Mouse (Mus musculus) layer of hippocampus, postnatal 25 days (tissue): ENCODE measurements around the gene Ep300. TPM values are rescaled to one million over a fixed set of nuclear protein-coding genes. Genes with fewer than 3 reads are reported as not detected.
A peak's percentile ranks its signal among the peaks of the same experiment; 100 is the strongest.
"Not testable (repeated sequence)": the region's sequence is repeated elsewhere in the genome, so short reads cannot be mapped to it uniquely, and the experiment has no call there.

Experiments used
- DNase-seq, 2 experiments: peaks; one replicate each; pipeline ENCODE4 v3.0.0; 2022; ENCODE audit warnings: mixed read lengths in 2 of 2, low spot score in 1 of 2; ENCODE audit errors: extremely low spot score in 1 of 2
- total RNA-seq, 2 experiments: library from RNA; stranded (reverse); gene quantifications; 2 replicates each; pipeline ENCODE4 v1.2.3; 2021

The Ep300 gene
- total RNA-seq, 2 experiments from 2014 or later: 69.2 to 72.8 TPM

- DNase-seq: no peak
Measured at GRCm38 (mm10) chr15:81587686-81588085, 2.5 kb downstream of the Ep300 start.

DNA sequence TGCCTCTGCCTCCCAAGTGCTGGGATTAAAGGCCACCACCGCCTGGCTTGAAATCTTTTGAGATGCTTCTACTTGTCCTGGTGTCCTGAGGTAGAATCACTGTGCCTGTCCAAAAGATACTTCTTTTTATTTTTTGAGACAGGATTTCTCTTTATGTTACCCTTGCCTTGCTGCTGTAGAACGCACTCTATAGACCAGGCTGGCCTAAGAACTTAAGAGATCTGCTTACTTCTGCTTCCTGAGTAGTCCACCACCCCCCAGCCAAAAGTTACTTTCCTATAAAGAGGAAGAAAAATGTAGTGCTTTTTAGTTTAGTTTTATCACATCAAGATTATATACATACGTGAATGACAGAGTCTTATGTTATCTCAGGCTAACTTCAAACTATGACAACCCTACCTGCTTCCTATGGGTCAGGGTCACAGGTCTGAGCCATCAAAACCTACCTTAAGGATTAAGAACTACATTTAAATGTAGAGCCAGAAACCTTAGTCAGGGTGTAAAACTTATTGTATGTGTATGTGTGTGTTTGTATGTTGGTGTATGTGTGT is 9.1 kb downstream of the Ep300 start:
- DNase-seq: no peak

DNA sequence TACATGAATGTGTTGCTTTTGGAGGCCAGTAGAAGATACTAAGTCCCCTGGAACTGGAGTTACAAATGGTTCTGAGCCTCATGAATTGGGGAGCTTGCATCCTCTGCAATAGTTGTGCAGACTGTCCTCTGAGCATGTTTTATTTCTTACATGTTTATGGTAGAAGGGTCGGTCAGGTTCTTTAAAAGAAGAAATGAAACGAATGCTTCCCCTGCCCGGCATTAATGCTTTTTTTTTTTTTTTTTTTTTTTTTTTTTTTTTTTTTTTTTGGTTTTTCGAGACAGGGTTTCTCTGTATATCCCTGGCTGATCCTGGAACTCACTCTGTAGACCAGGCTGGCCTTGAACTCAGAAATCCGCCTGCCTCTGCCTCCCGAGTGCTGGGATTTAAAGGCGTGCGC is 13.6 kb downstream of the Ep300 start:
- DNase-seq: not testable (repeated sequence)

- no peak for DNase-seq
Measured at GRCm38 (mm10) chr15:81605241-81605640, 20.1 kb downstream of the Ep300 start.

- DNase-seq: no peak
Measured at GRCm38 (mm10) chr15:81606634-81607033, 21.5 kb downstream of the Ep300 start.

DNA sequence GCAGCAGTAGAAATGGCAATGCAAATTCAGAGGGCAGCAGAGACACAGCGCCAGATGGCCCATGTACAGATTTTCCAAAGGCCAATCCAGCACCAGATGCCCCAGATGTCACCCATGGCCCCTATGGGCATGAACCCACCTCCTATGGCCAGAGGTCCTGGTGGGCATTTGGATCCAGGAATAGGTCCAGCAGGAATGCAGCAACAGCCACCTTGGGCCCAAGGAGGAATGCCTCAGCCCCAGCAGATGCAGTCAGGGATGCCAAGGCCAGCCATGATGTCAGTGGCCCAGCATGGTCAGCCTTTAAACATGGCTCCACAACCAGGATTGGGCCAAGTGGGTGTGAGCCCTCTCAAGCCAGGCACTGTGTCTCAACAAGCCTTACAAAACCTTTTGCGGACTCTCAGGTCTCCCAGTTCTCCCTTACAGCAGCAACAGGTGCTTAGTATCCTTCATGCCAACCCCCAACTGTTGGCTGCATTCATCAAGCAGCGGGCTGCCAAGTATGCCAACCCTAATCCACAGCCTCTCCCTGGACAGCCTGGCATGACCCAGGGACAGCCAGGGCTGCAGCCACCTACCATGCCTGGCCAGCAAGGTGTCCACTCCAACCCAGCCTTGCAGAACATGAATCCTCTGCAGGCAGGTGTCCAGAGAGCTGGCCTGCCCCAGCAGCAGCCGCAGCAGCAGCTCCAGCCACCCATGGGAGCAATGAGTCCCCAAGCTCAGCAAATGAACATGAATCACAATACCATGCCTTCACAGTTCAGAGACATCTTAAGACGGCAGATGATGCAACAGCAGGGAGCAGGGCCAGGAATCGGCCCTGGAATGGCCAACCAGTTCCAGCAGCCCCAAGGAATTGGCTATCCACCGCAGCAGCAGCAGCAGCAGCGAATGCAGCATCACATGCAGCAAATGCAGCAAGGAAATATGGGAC is 64.6 kb downstream of the Ep300 start:
- DNase-seq: no peak

- peak in 1 of 2 experiments; percentile 8 for DNase-seq
Measured at GRCm38 (mm10) chr15:81650636-81651035, 65.5 kb downstream of the Ep300 start.

- no peak for DNase-seq
Measured at GRCm38 (mm10) chr15:81661701-81662100, 76.5 kb downstream of the Ep300 start.

GRCm38 (mm10) chr15:81663281-81663680 is 78.1 kb downstream of the Ep300 start:
- no peak for DNase-seq

DNA sequence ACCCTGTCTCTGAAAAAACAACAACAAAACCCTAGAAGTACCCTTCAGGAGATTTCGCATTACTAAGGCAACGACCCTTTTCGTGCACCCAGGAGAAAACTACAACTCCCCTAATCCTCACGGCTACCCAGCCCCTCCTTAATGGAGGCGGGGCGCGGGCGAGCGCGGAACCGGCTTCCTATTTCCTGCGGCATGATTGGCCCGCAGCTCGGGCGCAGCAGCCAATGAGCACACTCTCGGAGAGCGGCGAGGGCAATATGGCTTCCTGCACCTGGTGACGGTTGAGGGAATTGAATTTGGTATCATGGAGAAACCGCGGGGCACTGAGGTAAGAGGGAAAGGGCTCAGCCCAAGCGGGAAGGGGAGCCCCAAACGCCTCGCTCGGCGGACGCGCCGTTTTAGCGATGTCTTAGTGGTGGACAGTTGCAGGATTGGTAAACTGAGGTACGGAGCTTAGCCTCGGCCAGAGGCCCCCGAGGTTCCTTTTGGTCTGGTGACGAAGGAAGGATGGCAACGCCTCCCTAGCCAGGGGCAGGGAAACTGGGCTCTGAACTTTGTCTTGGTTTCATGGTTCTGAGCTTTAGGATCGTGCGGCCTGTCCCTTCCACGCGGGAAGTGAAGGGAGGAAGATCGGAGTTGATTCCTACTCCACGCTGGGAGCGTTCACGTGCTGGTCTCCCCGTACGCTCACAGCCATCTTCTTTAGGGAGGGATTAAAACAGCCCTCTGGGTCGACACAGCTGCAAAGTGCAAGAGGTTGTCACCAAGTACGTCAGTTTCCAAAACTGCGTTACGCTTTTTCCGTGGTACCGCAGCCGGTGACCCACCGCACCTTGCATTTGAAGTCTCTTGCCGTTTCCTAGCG is 78.8 kb downstream of the Ep300 start, which contains the start of gene L3mbtl2:
L3mbtl2 (plus strand) TSS at position 193 of the 865 bp plus-strand sequence.
- DNase-seq: peak; percentile 73 to 78

DNA sequence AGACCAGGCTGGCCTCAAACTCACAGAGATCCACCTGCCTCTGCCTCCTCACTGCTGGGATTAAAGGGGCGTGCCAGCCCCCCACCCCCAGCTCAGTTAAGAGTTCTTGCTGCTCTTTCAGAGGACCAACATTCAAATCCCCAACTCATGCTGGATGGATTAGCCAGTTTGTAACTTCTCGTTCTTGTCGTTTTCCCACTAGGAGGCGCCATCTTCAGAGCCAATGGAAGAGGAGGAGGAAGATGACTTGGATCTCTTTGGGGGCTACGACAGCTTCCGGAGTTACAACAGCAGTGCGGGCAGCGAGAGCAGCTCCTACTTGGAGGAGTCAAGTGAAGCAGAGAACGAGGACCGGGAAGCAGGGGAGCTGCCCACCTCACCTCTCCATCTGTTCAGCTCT is 81.8 kb downstream of the Ep300 start:
- no peak for DNase-seq

DNA sequence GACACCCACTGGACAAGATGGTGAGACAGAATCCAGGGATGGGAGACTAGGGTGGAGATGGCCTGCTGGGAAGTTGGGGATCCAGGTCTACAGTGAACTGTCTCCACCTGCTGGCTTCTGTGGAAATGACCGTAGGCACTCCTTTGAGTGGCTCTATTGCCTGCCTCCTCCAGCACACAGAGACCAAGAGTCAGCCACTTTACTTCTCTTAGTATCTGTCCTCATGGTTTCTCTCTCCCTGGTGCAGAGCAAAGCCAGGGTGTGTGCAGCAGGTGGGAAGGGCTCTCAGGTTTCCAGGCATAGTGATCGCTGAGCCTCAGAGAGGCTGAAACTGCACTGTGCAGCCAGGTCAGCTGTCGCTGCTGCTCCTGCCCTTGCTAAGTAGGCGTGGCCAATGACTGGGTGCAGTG is 85.1 kb downstream of the Ep300 start:
- DNase-seq: peak in 1 of 2 experiments; percentile 38

DNA sequence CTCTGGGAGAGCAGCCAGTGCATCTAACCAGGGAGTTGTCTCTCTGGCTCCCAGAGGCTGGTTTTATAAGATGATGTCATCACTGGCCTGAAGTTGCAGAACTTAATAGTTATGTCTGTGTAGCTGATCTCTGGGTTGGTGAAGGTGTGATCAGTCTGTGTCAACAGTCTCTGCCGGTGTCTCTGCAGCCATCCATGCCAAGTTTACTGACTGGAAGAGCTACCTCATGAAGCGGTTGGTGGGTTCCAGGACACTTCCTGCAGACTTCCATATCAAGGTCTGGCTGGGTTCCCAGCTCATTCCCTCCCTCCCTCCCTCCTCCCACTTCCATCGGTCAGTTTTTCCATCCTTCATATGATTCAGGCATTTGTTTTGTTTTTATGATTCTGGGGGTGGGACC is 91.5 kb downstream of the Ep300 start:
- no peak for DNase-seq

DNA sequence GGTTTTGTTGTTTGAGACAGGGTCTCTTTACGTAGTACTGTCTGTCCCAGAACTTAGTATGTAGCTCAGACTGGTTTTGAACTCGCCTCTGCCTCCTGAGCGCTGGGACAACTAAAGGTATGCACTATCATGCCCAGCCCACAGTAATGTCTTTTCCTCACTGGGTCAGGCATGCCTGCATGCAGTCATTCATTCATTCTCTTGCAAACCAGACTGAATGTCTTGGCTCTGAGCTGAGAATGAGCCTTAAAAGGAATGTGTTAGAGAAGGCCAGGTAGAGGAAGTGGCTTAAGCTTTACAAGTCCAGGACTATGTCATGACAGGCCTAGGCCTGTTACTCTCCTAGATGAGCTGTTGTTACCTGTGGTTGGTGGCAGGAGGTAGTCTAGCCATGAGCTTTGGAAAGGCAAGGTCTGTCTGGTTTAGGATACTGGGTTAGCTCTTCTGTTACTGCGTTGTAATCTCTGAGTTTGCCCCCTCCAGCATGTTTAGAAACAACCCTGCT is 95.2 kb downstream of the Ep300 start:
- no peak for DNase-seq

DNA sequence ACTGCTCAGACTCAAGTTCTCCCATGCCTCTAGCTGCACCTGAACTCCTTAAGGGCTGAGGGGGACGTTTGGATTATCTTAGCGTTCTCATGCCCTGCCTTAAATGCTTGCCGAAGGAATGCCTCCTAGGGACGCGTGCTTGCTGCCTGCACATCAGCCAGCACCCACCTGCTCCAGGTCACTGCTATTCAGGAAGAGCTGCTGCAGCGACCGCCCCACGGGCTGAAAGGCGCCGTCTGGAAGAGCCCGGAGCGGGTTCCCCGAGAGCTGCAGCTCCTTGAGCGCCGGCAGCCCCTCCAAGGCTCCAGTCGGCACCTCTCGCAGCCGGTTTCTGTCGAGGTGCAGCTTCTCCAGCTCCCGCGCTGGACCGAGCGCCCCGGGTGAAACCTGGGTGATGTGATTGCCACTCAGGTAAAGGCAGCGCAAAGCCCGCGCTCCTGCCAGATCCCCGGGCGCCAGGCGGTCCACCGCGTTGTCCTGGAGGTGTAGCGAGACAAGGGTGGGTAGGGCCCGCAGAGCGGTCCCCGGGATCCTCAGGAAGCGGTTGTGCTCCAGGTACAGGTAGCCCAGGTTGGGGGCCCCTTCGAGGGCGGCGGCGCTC is 108.3 kb downstream of the Ep300 start:
- DNase-seq: no peak

DNA sequence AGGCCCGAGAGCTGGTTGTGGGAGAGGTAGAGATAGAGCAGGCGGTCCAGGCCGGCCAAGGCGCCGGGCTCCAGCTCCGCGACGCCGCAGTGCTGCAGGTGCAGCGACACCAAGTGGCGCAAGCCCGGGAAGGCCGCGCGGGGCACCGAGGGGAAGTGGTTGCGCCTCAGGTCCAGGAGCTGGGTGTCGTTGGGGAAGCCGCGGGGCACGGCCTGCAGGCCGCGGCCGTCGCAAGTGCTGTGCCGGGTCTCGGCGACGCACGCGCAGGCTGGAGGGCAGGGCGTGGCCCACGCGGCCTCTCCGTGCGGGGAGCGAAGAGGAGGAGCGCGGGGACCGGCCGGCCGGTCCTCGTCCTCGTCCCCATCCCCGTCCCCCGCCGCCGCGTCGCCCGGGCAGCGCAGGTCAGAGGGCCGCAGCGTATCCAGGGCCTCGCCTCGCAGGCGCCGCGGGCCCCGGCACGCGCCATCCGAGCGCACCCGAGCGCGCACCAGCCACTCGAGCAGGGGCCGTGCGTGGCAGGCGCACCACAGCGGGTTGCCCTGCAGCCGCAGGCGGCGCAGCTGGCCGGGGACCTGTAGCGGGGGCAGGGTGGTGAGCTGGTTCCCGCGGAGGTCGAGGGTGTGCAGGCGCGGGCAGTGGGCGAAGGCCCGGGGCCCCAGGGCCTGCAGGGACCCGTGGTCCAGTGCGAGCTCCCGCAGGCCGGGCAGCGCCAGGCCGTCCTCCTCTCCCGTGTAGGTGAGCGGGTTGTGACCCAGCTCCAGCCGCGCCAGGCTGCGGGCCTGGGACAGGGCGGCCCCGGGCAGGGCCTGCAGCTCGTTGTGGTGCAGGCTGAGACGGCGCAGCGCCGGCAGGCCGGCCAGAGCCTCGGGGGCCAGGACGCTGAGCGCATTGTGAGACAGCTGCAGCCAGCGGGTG is 109.1 kb downstream of the Ep300 start:
- peak; percentile 51 to 64 for DNase-seq

DNA sequence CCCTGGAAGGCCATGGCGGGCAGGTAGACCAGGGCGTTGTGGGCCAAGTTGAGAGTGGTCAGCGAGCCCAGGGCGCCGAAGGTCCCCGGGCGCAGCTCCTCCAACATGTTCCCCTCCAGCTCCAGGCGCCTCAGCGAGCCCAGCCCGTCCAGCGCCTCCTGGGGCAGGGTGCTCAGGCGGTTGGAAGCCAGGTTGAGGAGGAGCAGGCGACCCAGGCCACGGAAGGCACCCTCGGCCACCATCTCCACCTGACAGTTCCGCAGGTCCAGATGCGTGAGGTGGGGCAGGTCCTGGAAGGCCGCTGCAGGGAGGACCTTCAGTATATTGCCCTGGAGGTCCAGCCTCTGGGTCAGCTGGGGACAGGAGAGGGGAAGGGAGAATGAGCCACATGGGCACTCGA is 109.7 kb downstream of the Ep300 start:
- no peak for DNase-seq

DNA sequence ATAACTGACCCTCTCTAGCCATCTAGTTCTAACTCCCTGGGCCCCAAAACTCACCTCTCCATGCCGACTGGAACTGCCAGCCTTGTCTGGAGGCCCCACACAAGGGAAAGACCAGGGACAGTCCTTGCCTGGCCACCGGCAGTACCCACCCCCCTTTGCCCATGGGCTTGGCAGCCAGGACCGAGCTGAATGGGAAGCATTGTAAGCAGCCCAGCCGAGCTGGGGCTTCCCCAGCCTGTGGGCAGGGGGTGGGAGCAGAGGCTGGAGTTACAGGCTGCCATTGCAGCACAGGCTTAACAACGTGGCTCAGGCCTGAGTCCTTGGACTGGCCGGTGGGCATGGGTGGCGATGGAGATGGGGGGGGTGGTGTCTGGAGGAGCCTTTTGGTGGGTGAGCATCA is 112.0 kb downstream of the Ep300 start, which contains the start of gene Chadl:
Chadl (minus strand) TSS at position 113 of the 400 bp plus-strand sequence.
- peak; percentile 26 to 28 for DNase-seq

GRCm38 (mm10) chr15:81697847-81698246 is 112.7 kb downstream of the Ep300 start:
- DNase-seq: no peak
